Mouse (Mus musculus) embryo, embryonic 11.5 days (tissue): ENCODE data around the gene H3f3b.
"Not testable (repeated sequence)": the region's sequence is repeated elsewhere in the genome, so short reads cannot be mapped to it uniquely, and the experiment has no call there.

Experiments
- DNase-seq: peaks from one replicate; pipeline ENCODE4 v3.0.0-alpha.2; 2012; ENCODE audit warnings: low read depth, low spot score

The H3f3b gene

DNA sequence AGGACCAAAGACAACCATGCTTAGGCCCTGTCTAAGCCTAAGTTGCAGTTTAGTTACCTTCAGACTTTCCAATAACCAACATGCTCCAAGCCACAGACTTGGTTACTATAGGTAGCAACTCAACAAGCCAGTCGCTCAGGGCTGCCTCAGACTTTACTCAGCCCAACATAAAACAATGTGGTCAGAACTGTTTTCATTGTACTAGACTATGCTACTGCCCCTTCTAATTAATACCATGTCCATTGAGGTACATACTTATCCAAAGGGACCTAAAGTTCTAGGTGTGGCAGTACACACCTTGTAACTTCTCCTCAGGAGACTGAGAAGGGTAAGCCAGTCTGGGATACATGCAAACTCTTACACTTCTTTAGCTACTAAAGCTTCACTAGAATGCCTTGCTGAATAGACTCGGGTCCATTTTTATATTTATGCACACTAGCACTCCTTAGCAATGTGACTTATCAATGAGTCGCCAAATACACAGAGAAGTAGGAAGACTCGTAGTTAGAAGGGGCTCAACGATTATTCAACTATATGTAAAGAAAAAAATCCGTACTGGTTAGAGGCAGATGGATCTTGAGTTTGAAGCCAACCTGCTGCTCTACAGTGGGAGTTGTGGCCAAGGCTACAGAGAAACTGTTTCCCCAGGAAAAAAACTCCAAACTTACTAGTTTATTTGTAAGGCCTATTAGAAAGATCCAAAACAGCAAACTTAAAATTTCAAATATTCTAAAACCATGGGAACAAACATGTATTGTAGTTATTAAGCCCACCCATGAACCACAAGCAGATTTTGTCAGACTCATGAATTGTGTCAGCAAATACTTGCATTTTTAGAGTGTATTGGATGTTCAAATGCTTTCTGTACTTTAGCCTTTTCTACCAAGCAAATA, 6.2 kb downstream of the H3f3b start:
- DNase-seq: no peak

DNA sequence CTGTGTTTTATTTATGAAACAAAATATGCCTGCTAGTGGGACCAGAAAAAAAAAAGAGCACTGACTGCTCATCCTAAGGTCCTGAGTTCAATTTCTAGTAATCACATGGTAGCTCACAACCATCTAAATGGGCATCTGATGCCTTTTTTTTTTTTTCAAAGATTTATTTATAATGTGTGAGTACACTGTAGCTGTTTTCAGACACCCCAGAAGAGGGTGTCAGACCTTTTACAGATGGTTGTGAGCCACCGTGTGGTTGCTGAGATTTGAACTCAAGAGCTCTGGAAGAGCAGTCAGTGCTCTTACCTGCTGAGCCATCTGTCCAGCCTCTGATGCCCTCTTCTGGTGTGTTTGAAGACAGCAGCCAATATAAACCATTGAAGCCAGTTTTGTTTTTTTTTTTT, 7.2 kb downstream of the H3f3b start:
- no peak for DNase-seq

DNA sequence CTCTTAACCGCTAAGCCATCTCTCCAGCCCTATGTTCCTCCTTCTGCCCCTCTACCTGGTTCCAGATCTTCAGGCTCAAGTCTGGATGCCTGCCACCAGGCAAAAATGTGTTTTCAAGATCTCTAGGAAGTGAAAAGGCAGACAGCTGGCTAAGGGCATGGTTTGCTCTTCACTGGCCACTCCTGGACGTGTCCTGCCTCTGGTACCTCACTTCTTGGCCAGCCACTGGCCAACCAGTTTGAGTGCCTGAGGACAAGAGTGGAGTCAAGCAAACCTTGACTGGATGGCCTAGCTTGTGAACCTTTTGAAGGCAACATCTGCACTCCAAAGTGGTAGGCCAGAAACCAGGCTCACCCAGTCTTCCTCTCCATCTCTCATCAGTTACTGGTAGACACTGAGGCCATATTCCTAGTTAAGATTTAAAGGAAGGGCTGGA, 7.8 kb downstream of the H3f3b start:
- no peak for DNase-seq

DNA sequence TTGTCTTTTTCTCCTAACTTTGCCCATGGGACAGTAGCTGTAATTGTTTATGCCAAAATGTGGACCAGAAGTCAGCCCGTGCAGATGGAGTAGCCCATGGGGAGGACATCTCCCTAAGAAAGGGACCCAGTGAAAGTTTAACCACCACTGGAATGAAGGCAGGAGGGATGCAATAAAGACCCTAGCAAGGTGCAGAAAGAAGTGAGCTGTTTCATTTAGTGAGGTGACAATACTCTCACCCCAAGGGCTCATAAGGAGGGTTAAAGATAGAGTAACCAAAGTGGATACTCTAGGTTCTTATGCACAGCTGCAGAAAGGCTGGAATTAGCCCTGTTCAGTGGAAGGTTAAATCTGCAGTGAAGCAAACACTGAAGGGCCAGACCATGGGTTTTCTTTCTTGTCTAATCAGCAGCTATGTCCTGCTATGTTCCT, 8.4 kb downstream of the H3f3b start:
- no peak for DNase-seq

DNA sequence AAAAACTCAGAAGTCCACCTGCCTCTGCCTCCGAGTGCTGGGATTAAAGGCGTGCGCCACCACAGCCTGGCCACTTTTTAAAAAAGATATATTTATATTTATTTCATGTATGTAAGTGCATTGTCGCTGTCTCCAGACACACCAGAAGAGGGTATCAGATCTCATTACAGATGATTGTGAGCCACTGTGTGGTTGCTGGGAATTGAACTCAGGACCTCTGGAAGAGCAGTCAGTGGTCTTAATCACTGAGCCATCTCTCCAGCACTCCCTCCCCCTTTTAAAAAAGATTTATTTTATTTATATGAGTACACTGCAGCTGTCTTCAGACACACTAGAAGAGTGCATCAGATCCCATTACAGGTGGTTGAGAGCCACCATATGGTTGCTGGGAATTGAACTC, 8.9 kb downstream of the H3f3b start:
- not testable (repeated sequence) for DNase-seq

DNA sequence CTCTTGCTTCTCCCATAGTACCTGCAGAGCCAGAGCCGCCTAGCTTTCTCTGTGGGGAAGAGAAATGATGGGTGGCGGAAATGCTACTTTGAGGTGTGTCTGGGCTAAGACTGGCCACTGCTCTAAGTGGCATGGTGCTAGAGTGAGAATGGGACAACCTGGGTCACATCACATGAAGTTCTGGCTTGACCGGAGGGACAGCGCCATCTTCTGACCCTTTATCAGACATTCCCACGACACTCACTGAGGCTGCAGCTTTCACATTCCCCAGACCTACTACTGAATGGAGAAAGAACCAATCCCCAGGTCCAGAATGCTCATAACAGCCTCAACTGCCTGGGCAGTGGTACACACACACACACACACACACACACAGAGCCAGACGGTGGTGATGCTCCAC, 9.7 kb downstream of the H3f3b start:
- DNase-seq: no peak

DNA sequence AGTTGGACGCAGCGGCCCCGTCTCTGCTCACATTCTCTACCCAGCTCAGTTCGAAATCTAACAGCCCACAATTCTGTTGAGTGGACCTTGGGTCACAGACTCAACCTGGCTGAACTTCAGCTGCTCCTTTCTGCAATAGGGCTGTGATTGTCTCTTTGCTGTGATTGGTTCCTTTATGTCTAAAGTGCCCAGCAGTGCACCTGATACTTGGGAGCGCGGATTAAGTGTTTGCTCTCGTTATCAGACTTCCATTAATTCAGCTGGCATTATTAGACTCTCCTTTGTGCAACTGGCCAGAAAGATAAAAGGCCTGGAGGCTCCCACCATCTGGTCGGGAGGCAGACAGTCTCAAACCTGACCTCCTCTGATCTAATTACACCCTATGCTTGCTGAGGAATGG, 12.9 kb downstream of the H3f3b start:
- DNase-seq: no peak

DNA sequence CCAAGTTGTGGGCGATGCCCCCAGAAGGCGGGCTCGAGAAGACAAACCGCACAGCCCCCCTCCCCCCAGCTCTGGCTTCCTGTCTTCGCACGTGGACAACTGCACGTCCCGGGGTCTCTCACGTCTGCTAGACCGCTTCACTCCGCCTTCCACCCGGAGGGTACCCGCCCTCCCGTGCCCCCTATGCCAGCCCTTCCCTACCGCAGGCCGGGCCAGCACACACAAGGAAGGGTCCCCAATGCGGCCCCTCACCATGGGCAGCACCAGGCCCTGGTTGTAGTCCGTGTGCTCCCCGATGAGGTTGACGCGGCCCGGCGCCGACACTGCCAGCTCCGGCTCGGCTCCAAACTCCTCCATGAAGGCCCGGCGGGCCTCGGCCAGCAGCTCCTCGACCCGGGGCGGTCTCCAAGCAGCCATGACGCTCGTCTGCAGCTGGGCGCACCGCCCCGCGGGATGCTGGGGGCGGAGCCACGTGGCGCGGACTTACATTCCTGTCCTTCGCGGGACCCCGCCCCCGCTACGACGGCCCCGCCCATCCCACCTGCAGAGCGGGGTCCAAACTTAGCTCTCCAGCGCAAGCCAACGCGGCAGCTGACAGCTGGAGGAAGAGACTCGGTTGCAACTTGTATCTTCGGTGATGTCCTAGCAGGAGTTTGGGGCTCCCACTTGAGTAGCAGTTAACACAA, 15.4 kb downstream of the H3f3b start, which contains the start of gene Galk1:
Gene Galk1 (minus strand): TSS at position 458 of the 686 bp plus-strand sequence.
- DNase-seq: peak; percentile 90

DNA sequence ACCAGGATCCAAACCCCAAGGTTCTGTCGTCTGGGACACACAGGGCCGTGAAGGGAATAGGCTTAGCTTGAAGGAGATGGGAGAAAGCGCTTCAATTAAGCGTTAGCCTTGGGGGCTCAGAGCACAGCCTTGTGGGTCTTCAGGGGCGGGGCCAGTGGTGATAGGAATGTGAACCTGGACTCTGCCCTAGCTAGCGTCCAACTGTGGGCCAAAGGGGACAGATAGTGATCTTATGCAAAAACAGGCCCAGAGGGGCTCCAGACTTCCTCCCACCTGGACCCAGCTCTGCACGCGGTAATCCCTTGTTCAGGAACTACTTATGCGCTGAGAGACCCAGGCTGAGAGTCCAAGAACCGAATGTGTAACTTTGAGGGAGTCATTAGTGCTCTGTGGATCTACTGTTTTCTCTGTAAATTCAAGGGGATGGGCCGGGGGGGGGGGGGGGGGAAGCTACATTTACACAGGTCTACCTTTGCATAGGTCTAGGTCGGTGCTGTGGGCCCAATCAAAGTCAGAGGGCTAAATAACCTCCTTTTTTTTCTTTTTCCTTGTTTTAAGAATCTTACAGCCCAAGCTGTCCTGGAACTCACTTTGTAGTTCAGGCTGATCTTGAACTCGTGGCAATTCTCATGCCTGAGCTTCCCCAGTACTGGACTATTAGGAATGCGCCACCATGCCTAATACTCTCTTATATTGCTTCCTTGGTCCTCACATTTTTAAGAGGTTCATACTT, 16.1 kb downstream of the H3f3b start:
- DNase-seq: no peak

DNA sequence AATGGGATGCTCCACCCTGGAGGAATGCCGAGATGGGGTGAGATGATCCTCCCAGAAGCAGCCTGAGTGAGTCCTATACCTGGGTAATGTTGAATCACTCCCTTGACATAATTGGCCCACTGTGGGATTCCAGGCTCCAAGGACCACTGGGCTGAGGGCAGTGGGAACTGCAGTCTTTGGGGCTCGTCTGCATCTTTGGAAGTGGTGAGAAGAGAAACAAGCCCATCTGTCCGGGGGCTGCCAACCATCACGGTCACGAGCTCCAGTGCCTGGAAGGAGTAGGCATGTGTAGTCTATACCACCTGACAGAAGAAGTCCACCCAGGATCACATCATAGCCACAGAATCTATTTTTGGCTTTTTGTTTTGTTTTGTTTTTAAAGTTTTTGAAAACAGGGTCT, 16.8 kb downstream of the H3f3b start:
- no peak for DNase-seq

DNA sequence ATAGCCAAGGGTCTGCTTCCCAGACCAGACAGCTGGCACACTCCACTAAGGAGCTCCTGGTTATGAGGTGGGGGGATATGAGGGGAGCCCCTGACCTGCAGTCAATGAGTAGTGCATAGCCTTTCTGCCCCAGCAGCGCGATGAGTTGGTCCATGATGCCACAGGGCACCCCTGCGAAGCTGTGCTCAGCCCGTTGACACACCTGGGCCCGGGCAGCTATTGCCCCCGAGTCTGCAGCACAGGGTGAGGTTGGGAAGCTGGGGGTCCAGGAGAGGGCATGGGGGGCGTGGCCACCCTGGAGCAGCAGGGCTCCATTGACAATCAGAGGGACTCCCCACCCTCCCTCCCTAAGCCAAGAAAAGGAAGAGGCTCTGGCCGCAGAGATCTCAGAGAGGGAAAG, 17.6 kb downstream of the H3f3b start:
- DNase-seq: no peak

DNA sequence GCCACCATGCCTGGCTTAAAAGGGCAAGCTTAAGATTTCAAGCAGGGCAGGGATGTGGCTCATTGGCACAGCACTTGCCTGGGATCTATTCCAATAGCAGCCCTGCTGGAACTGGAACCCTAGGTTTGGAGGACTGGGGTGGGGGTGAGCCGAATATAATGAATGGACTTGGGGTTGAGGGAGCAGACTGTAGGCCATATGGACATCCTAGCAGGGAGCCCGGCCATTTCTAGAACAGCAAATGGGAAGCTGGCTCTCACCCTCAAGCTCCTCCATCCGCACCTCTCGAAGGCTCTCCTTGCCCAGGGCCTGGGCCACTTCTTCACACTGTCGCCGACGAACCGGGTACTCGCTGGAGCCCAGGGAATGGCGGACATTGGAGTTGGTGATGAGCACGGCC, 18.1 kb downstream of the H3f3b start:
- DNase-seq: no peak

DNA sequence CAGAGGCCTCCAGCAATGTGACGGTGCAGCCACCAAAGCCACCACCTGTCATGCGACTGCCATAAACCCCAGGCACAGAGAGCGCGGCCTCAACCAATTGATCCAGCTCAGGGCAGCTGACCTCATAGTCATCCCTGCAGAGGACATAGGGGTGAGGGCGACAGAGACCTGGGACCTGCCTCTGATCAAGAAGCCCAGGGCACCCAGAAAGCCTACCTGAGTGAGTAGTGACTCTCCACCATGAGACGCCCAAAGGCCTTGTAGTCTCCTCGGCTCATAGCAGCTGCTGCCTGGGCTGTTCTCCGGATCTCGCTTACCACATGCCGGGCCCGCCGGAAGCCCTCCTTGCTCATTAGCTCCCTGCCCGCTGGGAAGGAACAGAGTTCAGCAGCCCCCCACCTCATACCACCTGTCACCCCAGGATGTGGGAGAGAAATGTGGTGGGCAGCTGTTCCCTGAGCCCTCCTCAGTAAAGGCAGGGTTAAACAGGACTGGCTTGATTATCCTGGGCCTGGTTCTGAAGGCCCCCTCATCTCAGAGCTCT, 18.9 kb downstream of the H3f3b start:
- no peak for DNase-seq

DNA sequence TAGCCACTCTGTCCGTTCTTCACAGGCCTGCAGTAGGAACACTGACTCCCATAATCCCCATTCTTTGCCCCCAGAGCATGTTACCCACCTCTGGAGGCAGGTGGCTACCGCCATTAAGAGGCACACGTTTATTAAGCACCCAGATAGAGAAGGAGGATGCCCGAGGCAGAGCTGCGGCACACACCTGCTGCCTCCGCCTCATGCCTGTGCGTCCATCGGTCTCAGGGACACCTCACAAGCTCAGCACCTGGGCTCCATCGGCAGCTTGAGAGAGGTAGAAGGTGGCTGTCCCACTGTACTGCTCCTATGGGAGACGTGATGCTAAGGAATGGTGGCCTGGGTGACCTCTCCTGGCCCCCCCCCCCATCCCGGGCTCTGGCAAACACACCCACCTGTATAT, 19.4 kb downstream of the H3f3b start:
- DNase-seq: no peak

DNA sequence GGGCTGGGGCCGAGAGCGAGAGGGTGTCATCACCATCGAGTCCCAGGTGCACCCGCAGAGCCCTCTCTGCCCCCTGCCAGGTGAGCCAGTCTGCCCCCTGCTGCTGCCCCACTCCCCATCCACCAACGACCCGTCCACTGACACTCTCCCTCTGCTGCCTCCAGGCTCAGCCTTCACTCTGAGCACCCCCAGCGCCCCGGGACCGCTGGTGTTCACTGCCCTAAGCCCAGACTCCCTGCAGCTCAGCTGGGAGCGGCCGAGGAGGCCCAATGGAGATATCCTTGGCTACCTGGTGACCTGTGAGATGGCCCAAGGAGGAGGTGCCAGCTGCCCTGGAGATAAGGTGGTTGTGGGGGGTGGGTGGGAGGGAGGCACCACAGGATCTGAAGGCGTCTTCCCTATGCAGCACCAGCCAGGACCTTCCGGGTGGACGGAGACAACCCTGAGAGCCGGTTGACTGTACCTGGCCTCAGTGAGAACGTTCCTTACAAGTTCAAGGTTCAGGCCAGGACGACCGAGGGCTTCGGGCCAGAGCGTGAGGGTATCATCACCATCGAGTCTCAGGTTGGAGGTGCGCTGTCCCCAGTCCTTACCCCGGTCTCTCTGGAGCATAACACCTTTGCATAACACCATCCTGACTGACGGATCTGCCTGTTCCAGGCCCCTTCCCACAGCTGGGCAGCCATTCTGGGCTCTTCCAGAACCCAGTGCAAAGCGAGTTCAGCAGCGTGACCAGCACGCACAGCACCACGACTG, 20.5 kb downstream of the H3f3b start:
- no peak for DNase-seq

DNA sequence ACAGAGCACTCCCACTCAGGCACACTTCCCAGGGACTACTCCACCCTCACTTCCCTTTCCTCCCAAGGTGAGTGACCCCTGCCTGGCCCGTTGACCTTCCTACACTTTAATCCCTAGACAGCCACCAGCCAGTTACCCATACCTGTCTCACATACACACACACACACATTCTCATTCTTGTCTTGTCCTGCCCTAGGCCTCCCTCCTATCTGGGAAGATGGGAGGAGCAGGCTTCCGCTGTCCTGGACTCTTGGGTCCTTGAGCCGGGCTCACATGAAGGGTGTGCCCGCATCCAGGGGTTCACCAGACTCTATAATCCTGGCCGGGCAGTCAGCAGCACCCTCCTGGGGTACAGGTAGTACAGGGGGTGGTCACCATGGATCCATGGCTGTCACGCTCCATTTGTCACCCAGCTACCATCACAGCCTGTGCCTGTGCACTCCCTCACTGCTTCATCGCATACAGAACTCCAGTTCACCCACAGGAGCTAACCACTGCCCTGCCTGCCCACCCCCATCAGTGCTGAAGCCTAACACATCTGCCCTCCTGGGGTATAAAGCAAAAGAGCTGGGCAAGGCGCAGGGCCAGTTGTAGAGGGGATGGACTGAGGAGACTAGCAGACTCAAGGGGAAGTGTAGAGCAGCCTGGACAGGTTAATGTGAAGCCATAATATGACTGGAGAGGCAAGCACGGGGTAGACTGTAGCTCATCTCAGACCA, 21.9 kb downstream of the H3f3b start:
- DNase-seq: no peak

DNA sequence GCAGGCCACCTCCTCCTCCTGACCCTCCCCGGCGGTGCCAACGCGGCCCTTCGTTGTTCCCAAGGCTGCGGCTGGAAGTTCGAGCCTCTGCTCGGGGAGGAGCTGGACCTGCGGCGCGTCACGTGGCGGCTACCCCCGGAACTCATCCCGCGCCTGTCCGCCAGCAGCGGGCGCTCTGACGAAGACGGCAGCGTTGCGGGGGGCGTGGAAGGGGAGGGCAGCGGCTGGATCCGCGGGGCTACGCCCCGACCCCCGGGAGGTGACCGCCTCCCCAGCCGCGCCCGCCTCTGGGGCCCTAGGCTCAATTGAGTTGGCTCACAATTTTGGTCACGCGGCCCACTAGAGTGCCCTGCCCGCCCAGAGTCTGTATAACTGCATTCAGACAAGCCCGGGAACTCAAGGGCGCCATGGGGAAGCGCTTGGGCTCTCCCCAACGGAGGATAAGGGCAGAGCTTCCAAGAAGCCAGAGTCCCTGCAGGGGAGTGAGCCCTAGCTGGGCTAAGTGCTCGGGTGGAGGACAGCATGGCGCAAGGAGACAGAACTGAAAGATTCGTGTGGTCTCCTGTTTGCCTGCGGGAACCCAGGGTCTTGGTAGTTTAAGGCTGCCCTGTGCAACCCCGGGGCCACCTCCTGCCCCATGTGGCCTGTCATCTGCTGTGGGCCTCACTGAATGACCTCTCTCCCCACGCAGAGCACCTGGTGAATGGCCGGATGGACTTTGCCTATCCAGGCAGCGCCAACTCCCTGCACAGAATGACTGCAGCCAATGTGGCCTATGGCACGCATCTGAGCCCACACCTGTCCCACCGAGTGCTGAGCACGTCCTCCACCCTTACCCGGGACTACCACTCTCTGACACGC, 22.7 kb downstream of the H3f3b start:
- peak; percentile 63 for DNase-seq

DNA sequence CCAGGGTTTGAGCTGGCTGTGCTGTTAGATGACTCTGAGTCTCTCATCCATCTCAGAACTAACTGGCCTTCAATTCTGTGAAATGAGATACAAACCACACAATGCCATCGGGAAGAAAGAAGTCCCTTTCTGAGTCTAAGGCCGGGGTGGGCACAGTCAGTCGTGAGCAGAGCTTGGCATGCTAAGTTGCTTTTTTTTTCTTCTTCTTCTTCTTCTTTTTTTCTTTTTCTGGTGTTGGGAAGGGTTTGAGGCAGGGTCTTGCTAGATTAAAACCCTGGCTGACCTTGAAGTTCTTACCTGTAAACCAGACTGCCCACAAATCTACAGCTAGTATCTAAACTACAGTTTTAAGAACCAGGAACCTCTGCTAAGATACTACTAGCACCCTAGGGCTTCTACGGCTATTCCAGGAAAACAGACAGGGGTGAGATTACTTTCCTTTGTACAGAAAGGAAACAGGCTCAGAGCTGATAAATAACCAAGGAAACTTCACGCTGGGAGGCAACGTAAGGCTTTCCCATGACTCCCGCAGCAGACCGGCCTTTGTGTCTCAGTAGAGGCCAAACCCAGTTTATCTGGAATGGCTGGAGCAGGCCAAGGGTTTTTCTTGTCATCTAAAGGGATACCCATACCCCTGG, 23.5 kb downstream of the H3f3b start:
- DNase-seq: no peak

DNA sequence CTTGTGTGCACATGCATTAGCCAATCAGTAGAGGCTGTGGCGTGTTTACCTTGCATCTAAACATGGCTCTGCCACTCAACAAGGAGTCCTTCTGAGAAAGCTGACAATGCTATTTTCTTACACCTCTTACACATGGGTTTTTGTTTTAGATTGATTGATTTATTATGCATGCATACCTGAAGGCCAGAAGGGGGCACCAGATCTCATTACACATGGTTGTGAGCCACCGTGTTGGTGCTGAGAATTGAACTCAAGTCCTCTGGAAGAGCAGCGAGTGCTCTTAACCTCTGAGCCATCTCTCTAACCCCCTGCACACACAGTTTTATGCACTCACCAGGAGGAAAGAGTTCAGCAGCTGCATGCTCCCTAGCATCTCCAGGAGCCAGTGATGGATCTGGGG, 24.9 kb downstream of the H3f3b start:
- DNase-seq: no peak
